Mouse (Mus musculus) ES-E14 (cell line): ENCODE measurements around the gene Fkbp7.

ENCODE experiments used
- CHD2 ChIP-seq: IDR thresholded peaks from 2 replicates; pipeline ENCODE4 v1.6.1; 2014; ENCODE audit warnings: mild to moderate bottlenecking, low read depth, low read length, inconsistent platforms
- HCFC1 ChIP-seq: IDR thresholded peaks from 2 replicates; pipeline ENCODE4 v1.6.1; 2012; ENCODE audit warnings: low read length, inconsistent platforms, borderline replicate concordance; ENCODE audit not compliant: insufficient read depth
- ZC3H11A ChIP-seq: IDR thresholded peaks from 2 replicates; pipeline ENCODE4 v1.6.1; 2012; ENCODE audit warnings: low read depth, mild to moderate bottlenecking, inconsistent platforms, low read length, borderline replicate concordance
- ZNF384 ChIP-seq: IDR thresholded peaks from 2 replicates; pipeline ENCODE4 v1.6.1; 2012; ENCODE audit warnings: low read depth, low read length, inconsistent platforms

GRCm38 (mm10) chr2:76687608-76688007, 14.7 kb upstream of the Fkbp7 start:
- TF ChIP-seq CHD2 (no peak), ZNF384 (no peak), HCFC1 (no peak), ZC3H11A (no peak)
